Mouse (Mus musculus) erythroblast, embryonic 14.5 days (primary cell): ENCODE results near the gene Tenm2.

ENCODE experiments used
- GATA1 ChIP-seq: IDR thresholded peaks from 2 replicates; pipeline ENCODE4 v1.6.1; 2012; ENCODE audit warnings: low read length, inconsistent platforms, mixed read lengths
- TAL1 ChIP-seq: IDR thresholded peaks from 3 replicates; pipeline ENCODE4 v1.6.1; 2012; ENCODE audit warnings: low read length, inconsistent platforms, mixed read lengths

DNA sequence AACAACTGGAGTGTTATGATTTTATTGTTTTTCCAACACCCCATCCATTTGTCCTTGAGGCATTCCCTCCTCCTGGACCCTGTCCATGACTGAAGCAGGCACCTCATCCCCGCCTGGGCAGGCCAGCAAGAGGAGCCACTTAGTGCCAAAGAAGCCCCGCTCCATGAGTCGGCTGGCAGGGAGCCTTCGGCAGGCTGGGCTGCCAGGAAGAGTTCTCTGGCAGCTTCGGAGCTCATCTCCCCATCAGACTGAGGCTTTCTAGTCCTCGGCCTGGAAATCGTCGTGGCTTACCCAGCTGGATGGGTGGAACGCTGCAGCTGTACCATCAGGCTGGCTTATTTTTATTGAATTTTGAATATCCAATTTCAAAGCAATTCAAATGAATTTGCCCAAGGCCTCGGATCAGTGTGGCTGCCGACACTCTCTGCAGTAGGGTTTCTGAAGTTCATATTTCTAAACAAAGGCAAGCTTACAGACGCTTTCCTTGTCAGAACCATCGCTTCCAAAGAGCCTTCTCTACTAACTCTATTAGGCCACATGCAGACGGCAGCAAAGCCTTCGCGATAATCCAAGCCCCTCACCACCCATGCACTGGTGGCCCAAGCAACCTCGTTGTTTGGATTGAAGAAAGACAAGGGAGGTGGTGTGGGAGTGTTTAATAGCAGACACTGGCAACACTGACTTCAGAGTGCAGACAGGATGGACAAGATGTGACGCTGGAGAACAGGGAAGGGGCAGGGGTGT, 991.8 kb downstream of the Tenm2 start:
- no peak for TF ChIP-seq GATA1
- no peak for TF ChIP-seq TAL1
